Mouse (Mus musculus): Measurements from ENCODE around the gene Ccdc159.

Gene Ccdc159

GRCm38 (mm10) chr9:21962010-21962409, 34.7 kb downstream of the Ccdc159 start:
- DNase-seq, result peak; percentile 36 to 55

- peak; percentile 81 to 88 for DNase-seq
Observed at GRCm38 (mm10) chr9:21962416-21963059, 35.3 kb downstream of the Ccdc159 start.

GRCm38 (mm10) chr9:21963417-21963816, 36.1 kb downstream of the Ccdc159 start, which contains the start of gene Epor:
Gene Epor, minus strand, starts transcription at chr9:21963506.
- DNase-seq, result peak; percentile 77 to 85

GRCm38 (mm10) chr9:21968883-21969282, 41.6 kb downstream of the Ccdc159 start:
- DNase-seq, result no peak

GRCm38 (mm10) chr9:21969304-21969703, 42.0 kb downstream of the Ccdc159 start:
- DNase-seq, result no peak

GRCm38 (mm10) chr9:21976626-21977175, 49.4 kb downstream of the Ccdc159 start:
- DNase-seq, result peak in 1 of 2 experiments; percentile 6

- DNase-seq, result no peak
Observed at GRCm38 (mm10) chr9:21977331-21977730, 50.1 kb downstream of the Ccdc159 start.

- peak; percentile 60 to 61 for DNase-seq
Observed at GRCm38 (mm10) chr9:21977972-21978371, 50.7 kb downstream of the Ccdc159 start.

GRCm38 (mm10) chr9:21978398-21979128, 51.3 kb downstream of the Ccdc159 start:
- peak in 1 of 2 experiments; percentile 15 for DNase-seq

- no peak for DNase-seq
Observed at GRCm38 (mm10) chr9:21983911-21984310, 56.6 kb downstream of the Ccdc159 start.
